Mouse (Mus musculus): ENCODE data around the gene Fcf1.

Fcf1 gene

DNA sequence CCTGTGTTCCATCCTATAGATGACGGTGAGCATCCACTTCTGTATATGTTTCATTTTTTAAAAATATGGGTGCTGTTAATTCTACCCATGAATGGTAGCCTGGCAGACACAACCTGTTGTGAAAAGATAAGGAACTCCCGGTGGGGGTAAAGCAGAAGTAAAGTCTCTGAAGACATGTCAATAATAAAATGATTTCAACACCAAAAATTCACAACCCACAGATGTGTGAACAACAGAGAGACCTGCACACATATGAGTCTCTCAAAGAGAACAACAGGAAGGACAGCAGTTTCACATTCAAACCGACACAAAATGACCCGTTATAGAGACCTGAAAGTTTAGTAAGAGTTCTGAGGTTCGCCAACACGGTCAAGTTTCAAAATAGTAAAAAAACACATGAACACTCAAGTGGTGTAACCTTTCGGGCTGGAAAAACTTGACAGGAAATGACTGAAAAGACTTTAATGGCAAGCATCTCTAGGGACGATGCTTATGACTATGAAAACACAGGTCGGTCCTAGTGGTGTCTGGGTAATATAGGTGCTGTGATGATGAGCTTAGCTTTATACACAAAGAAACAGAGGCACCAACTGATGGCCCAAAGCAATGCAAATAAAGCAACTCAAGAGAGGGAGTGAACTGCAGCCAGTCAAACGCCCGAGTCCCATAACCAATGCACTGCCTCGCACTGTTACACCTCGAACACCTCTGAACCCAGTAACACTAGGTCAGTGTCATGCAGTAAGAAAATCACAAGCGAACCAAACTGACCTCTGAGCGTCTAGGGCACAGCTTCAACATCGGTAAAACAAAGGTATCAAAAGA lies 1.7 kb upstream of the Fcf1 start:
- DNase-seq (ENCODE audit: low spot score in 2 of 2), result no peak

DNA sequence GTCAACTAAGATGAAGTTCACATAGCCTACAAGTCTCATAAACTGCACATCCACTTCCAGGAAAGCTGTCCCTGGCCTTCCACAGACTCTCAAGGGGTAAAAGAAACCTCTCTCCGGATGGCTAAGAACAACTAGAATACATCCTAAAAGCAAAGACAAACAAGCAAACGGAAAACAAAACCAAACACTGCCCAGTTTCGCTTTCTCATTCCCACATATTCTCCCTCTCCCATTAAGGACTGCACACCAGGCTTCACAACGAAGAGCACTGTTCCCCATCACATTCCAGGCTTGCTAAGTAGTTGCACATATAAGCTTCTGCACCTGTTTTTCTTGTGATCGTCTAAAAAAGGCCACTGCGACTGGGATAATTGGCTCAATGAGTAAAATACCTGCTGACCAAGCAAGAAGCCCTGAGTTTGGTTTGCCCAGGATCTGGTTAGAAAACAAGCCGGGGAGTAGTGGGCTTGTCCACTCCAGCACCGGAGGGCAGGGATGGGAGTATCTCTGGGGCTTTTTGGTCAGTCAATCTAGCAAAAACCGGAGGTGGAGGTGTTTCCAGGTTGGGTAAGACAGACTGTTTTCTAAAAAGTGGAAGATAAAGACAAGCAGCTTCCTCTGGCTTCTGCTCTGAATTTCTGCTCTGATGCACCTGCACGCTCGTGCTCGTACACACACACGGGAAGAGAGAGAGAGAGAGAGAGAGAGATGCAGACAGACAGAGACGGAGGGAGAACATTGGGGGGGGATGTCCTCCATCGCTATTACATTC lies 855 bp upstream of the Fcf1 start:
- no peak for DNase-seq (ENCODE audit: low spot score in 2 of 2)

DNA sequence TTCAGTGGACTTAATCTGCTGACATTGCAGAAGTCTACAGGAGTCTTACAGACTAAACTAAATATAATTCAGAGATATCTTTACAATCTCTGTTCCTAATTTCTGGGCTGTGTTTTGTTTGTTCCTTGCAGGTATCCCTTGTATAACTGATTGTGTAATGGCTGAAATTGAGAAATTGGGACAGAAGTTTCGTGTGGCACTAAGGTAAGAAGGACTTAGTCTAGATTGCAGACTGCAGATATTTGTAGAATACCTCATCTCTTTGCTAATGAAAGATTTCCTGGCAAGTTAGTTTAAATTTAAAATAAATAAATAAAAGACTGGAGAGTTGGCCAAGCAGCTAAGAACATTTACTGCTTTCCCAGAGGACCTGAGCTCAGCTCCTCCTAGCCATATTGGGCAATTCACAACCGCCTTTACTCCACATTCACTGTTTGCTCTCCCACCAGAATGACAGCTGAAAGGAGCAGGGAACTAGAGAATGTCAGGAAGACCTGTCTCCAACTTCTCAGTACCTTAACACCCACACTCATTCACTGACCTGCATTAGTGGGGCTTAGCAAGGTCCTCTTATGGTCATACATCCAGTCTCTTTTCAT lies 8.7 kb downstream of the Fcf1 start:
- DNase-seq (ENCODE audit: low spot score in 2 of 2), result no peak

DNA sequence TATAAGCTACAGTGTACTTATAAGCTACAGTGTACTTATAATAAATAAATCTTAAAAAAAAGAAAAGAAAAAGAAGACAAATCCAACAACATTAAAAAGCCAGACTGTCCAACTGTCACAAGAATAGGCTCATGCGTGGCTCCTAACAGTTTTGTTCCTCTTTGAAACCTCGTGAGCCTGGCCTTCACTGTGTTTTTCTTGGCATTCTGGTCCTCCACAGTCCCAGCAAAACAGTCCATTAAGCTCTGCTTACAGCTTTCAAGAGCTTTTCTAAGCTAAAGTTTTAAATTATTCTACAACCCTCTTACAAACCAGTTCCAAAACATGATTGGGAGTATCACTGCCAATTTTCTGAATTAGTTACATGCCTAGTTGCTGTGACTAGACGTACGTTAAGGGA lies 18.8 kb downstream of the Fcf1 start:
- no peak for DNase-seq (ENCODE audit: low spot score in 2 of 2)

DNA sequence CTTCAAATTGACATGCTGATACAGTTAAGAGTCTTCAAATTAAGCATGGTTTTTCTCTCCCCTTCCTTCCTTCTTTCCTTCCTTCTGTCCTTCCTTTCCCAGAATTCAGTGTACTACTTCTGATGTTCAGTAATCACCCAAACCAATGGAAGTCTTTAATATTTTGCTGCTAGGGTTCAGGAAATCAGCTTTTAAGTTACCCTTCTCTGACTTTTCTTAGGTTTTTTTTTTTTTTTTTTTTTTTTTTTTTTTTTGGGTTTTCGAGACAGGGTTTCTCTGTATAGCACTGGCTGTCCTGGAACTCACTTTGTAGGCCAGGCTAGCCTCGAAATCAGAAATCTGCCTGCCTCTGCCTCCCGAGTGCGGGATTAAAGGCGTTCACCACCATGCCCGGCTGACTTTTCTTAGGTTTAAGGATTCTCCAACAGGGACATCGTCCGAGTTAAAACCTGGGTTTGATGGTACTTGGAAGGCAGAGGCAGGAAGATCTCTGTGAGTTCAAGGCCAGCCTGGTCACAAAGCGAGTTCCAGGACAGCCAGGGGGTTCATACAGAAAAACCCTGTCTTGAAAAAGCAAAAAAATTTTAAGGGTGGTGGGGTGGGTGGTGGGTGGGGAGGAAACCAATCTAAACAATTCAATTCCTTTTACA lies 24.5 kb downstream of the Fcf1 start:
- DNase-seq (ENCODE audit: low spot score in 2 of 2), result no peak

DNA sequence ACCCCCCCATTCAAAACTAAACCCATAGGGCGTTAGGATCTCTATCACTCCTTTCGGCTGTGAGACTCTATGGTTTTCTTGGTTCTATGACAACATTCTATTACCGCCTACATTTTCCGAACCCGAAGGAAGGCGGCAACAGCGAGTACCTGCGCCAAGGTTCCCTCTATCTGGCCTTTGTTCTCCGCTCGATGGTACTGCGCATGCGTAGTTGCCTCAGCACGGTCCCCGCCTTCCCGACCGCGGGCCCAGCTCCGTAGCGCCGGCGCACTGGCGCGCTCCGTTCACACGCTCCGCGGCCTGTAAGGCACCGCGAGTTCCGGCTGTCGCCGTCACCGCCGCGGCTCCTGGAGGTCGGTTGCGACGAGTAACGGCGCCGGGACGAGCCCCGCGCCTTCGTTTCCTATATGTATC lies 25.4 kb downstream of the Fcf1 start, which contains the start of gene Ylpm1:
TSS of gene Ylpm1 (plus strand) at position 239 of the 414 bp plus-strand sequence.
- peak; percentile 94 to 97 for DNase-seq (ENCODE audit: low spot score in 2 of 2)

DNA sequence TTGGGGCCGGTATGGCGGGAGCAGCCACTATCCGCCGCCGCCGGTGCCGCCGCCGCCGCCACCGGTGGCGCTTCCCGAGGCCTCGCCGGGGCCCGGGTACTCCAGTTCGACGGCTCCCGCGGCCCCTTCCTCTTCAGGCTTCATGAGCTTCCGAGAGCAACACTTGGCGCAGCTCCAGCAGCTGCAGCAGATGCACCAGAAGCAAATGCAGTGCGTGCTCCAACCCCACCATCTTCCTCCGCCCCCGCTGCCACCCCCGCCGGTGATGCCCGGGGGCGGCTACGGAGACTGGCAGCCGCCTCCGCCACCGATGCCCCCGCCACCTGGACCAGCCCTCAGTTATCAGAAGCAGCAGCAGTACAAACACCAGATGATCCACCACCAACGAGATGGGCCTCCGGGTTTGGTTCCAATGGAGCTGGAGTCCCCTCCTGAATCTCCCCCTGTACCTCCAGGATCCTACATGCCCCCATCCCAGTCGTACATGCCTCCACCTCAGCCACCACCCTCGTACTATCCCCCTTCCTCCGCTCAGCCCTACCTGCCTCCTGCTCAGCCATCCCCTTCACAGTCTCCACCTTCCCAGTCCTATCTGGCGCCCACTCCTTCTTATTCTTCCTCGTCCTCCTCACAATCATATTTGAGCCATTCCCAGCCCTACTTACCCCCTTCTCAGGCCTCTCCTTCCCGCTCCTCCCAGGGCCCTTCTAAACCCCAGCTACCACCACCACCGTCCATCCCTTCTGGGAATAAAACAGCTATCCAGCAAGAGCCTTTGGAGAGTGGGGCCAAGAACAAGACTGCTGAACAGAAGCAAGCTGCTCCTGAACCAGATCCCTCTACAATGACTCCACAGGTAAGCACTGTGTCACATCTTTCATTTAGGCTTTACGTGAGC lies 26.1 kb downstream of the Fcf1 start:
- DNase-seq (ENCODE audit: low spot score in 2 of 2), result peak in 1 of 2 experiments; percentile 61

DNA sequence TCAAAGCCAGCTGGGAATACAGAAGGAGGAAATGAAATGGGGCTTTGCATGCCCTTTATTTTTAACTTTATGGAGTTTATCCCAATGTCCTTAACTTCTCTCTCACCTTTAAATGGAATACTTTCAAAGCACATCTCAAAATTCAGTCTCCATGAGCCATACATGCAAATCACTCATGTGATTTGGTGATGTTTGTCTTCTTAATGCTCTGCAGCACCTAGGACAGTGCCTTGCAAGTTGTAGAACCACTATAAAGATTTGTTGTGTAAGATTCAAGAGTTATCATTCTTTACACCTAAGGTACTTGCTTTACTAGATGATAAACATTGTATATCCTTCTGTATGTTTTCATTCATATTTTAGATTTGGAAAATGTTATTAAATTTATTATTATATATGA lies 28.4 kb downstream of the Fcf1 start:
- no peak for DNase-seq (ENCODE audit: low spot score in 2 of 2)

DNA sequence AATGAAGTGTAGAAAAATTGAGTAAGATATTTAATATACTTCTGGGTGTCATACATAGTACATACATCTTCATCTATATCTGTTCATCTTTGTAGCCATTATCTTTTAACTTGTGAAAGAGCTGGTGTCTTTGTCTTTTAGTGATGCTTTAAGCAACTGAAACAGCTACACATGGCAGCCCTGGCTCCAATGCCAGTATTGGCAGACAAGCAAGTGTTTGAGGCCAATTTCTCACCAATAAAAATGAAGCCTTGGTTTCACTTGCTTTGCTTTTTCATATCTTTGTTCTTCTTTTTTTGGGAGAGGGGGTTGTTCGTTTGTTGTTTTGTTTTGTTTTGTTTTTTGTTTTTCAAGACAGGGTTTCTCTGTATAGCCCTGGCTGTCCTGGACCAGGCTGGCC lies 35.5 kb downstream of the Fcf1 start:
- DNase-seq (ENCODE audit: low spot score in 2 of 2), result no peak

DNA sequence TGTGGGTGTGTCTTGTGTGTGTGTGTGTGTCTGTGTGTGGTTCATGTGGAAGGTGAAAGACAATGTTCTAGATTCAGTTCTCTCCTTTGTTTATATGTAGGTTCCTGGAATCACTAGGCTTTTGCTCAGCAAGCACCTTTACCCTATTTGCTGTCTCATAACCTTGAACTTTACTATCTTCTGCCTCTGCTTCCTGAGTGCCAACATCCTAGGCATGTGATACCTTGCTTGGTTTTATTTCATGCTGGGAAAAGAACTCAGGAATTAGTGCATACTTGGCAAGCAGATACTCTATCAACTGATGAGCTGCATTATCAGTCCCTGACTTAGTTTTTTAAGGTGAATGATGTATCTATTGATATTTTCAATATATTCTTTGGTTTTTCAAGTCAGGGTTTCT lies 36.3 kb downstream of the Fcf1 start:
- DNase-seq (ENCODE audit: low spot score in 2 of 2), result no peak

DNA sequence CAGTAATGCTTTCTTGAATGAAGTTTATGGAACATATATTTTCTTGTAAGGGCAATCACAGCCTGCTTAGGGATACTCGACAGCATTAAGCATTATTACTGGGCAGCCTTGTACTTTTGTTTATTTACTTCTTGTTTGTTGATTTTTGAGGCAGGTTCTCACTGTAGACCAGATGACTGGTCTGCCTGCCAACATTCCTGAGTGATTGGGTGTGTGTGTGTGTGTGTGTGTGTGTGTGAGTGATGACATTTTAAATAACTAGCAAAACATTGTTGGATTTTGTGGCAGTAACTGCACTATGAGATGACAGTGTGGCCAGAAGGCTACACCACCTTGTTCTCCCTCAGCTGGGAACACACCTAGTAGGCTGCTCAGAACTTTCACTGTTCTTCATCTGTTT lies 39.1 kb downstream of the Fcf1 start:
- DNase-seq (ENCODE audit: low spot score in 2 of 2), result no peak

DNA sequence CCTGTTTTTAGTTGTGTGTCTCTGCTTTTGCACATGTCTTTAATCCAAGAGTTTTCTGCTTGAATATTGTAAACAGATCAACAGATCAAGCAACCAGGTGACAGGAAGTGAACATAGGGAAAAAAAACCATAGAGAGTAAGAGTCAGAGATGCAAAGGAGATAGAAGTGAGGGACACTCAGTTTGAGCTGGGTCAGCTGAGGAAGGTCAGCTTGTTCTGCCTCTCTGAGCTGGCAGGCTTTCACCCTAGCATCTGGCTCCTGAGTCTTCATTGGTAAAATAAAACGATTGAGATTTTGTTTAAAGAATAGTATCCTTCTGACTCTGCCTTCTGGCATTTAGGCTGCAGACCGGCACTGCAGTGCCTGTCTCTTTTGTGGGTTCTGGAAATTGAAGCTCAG lies 39.8 kb downstream of the Fcf1 start:
- DNase-seq (ENCODE audit: low spot score in 2 of 2), result no peak

DNA sequence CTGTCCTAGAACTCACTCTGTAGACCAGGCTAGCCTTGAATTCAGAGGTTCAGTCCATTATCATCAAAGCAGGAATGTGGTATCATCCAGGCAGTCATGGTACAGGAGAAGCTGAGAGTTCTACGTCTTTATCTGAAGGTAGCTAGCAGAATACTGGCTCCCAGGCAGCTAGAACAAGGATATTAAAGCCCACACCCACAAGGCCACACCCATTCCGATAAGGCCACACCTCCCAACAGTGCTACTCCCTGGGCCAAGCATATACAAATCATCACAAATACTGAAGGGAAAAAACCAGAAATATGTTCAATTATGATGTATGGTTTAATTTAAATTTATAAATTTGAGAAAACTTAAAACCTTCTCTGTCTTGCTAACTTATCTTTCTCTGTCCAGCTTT lies 41.5 kb downstream of the Fcf1 start:
- no peak for DNase-seq (ENCODE audit: low spot score in 2 of 2)

DNA sequence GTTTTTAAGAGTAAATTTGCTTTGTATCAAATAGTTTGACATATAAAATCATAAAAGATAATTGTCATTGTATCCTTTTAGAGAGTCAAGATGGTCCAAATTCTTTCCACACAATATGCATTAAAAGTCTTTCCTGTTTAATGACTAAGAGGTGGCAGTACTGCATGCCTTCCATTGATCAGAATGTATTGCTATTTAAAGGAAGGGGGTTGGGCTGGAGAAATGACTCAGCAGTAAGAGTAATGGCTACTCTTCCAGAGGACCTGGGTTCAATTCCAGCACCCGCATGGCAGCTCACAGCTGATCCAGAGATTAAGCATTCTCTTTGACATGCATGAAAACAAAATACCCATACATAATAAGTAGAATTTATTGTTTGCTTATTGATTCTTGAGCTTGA lies 51.4 kb downstream of the Fcf1 start:
- no peak for DNase-seq (ENCODE audit: low spot score in 2 of 2)

DNA sequence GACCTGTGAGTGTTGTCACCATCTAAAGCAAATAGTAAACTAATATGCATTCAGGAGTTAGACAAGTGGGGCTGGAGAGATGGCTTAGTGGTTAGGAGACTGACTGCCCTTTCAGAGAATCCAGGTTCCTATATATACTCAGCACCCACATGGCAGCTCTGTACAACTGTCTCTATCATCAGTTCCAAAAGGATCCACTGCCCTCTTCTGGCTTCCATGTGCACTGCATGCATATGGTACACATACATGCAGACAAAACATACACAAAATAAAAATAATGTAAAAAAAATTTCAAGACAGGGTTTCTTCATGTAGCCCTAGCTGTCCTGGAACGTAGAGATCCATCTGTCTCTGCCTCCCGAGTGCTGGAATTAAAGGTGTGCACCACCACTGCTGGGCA lies 62.0 kb downstream of the Fcf1 start:
- peak in 1 of 2 experiments; percentile 16 for DNase-seq (ENCODE audit: low spot score in 2 of 2)

All from cerebellum, postnatal 4 days (tissue).